Mouse (Mus musculus) forebrain, postnatal 0 days (tissue): ENCODE measurements around the gene Tiparp. TPM values are rescaled to one million over a fixed set of nuclear protein-coding genes. Genes with fewer than 3 reads are reported as not detected.

Experiments used
- ATAC-seq: fragments of 200-750 bp; cut with Nextera tagmentation; 2 replicates; pipeline ENCODE4 v1.8.0; 2017; ENCODE audit warnings: mild to moderate bottlenecking, moderate library complexity
- DNase-seq: peaks from one replicate; pipeline ENCODE4 v3.0.0-alpha.2; 2015
- H3K27ac ChIP-seq: fragments of 300-500 bp; sonication (generic); 2 replicates; pipeline ENCODE4 v1.5.1; 2014; ENCODE audit warnings: low read depth, mild to moderate bottlenecking, antibody characterized with exemption, low read length, moderate library complexity, mixed read lengths
- H3K27me3 ChIP-seq: fragments of 300-500 bp; sonication (generic); 2 replicates; pipeline ENCODE4 v1.6.1; 2014; ENCODE audit warnings: mild to moderate bottlenecking, low read length, mixed read lengths; ENCODE audit not compliant: insufficient read depth
- H3K36me3 ChIP-seq: fragments of 300-500 bp; sonication (generic); 2 replicates; pipeline ENCODE4 v1.6.1; 2014; ENCODE audit warnings: mild to moderate bottlenecking, moderate library complexity; ENCODE audit not compliant: insufficient read depth
- H3K4me1 ChIP-seq: fragments of 300-500 bp; sonication (generic); 2 replicates; pipeline ENCODE4 v1.6.1; 2014; ENCODE audit warnings: antibody characterized with exemption; ENCODE audit not compliant: insufficient read depth
- H3K4me2 ChIP-seq: fragments of 300-500 bp; sonication (generic); 2 replicates; pipeline ENCODE4 v1.6.1; 2014; ENCODE audit warnings: low read depth, mild to moderate bottlenecking, moderate library complexity
- H3K4me3 ChIP-seq: fragments of 300-500 bp; sonication (generic); 2 replicates; pipeline ENCODE4 v1.5.1; 2014; ENCODE audit warnings: low read depth, low read length, mixed read lengths
- H3K9ac ChIP-seq: fragments of 300-500 bp; sonication (generic); 2 replicates; pipeline ENCODE4 v1.6.1; 2014; ENCODE audit warnings: mild to moderate bottlenecking
- H3K9me3 ChIP-seq: fragments of 300-500 bp; sonication (generic); 2 replicates; pipeline ENCODE4 v1.6.1; 2016; ENCODE audit warnings: low read length
- CTCF ChIP-seq: sonication (generic); IDR thresholded peaks from 2 replicates; pipeline ENCODE4 v1.5.1; 2016; ENCODE audit warnings: antibody characterized with exemption, control low read depth, low read depth
- WGBS: fragments of 180-500 bp; shearing (Covaris S2); extraction: QIAGEN DNeasy Blood & Tissue Kit; methylation state at CpG from one replicate; pipeline ENCODE4 v1.1.7; 2014; 5-methylcytosine and 5-hydroxymethylcytosine counted together
- polyA plus RNA-seq: library from polyadenylated mRNA; unstranded; fragments of >200 nt; fragmentation: Nextera tagmentation; extraction: Ambion mirVana; gene quantifications from 2 replicates; pipeline ENCODE4 v1.2.1, GENCODE M21; 2015
- total RNA-seq: library from RNA; depleted of rRNA; stranded (reverse); fragments of >200 nt; gene quantifications from 2 replicates; pipeline ENCODE4 v1.2.3, GENCODE M21; 2014

Tiparp gene
- total and polyA plus RNA-seq, 2 experiments from 2014 or later: 19.9 to 26.8 TPM

DNA sequence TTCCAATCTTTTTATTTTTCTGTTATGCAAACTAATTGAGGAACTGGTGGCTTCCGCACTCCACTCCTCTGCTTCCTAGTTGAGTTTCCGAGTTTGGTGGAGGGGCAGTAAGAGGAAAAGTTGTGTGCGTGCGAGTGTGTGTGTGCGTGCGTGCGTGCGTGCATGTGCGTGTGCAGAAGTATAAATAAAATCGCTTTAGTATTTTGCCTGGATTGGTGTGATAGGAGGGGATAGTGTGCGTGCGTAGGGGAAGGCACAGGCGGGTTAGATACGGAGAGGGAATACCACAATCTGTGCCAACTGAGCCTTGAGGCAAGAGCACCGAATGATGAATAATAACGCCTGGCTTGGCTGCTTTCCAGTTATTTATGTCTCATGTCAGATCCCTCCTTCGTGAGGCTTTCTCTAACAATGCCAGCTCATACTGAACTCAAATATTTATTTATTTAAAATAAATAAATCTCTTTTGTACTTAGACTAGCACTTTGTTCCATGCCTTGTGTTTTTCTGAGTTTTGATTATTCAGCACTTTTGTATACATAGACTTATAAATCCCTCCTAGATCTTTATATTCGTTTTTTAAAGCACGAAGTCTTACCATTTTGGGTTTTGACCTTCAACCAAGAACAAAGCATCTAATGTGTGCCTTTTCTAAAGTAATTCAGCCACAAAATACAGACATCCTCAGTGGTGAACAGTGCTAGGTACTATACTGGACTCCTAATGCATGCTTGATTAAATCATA is 1.4 kb downstream of the Tiparp start:
- H3K9ac ChIP-seq: peak overlapping the region; percentile 98
- ATAC-seq (no peak), DNase-seq (peak; percentile 64)
- H3K4me1 ChIP-seq: peaks cover 11% of the 10 kb centered on the region; the same call in 1 of the 2 replicates
- H3K36me3 ChIP-seq: no peaks in the 10 kb centered on the region
- WGBS: under 1% methylated on average over 19 of the region's 19 CpGs
- no peaks in the 10 kb centered on the region for H3K27me3 ChIP-seq
- H3K9me3 ChIP-seq: no peaks in the 10 kb centered on the region
- TF ChIP-seq CTCF: no peak
- H3K27ac ChIP-seq: no peak overlapping the region; the same call in 1 of the 2 replicates
- peak overlapping the region; percentile 89 for H3K4me3 ChIP-seq
- peak overlapping the region; percentile 82 for H3K4me2 ChIP-seq

DNA sequence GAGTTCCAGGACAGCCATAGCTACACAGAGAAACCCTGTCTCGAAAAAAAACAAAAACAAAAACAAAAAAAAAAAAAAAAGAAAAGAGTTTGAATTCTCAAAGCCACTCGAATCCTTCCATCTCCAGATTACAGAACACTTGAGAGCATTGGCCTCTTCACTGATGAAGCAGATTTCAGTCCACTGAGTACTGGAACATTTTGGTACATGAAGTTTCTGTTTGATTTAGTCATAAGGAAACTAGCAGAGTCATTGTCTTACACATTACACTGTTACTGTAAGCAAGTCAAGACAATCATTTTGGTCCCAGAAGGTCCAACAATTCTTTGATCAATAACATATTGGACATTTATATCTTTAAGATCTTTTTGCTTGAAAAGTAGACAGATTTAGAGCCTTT is 4.8 kb downstream of the Tiparp start:
- Histone ChIP-seq H3K4me2 (no peak overlapping the region), H3K27ac (no peak overlapping the region), H3K9me3 (no peaks in the 10 kb centered on the region), H3K9ac (no peak overlapping the region), H3K4me3 (no peak overlapping the region), H3K27me3 (no peaks in the 10 kb centered on the region), H3K4me1 (peaks cover 11% of the 10 kb centered on the region; the same call in 1 of the 2 replicates), H3K36me3 (no peaks in the 10 kb centered on the region)
- WGBS: 86% methylated on average over 2 of the region's 2 CpGs
- no peak for ATAC-seq
- TF ChIP-seq CTCF: no peak
- no peak for DNase-seq

DNA sequence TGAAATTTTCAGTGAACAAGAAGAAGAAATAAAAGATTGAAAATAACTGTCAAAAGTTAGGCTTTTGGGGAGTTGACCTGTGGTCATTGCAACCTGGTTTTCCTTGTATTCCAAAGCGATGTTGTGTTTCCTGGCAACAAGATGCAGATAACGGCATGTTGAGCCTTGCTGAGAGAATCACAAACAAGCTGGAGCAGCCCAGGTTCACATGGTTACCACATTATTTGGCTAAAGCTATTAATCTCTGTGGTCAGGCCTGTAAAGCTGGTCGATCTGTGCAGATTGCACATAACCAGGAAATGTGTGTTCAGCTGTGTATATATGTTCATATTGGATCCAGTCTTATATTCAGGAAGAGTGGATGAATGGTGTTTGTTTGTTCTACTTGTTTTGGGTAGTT is 5.4 kb downstream of the Tiparp start:
- no peak for DNase-seq
- H3K9me3 ChIP-seq: no peaks in the 10 kb centered on the region
- 0 out of 2 replicates have a peak overlapping the region, but pooled peaks have one; percentile 13 for H3K4me2 ChIP-seq
- ATAC-seq: no peak
- peaks cover 11% of the 10 kb centered on the region; the same call in 1 of the 2 replicates for H3K4me1 ChIP-seq
- 36% methylated on average over 3 of the region's 3 CpGs for WGBS
- H3K36me3 ChIP-seq: no peaks in the 10 kb centered on the region
- TF ChIP-seq CTCF: no peak
- no peak overlapping the region for H3K27ac ChIP-seq
- no peak overlapping the region for H3K4me3 ChIP-seq
- H3K27me3 ChIP-seq: no peaks in the 10 kb centered on the region
- H3K9ac ChIP-seq: no peak overlapping the region

DNA sequence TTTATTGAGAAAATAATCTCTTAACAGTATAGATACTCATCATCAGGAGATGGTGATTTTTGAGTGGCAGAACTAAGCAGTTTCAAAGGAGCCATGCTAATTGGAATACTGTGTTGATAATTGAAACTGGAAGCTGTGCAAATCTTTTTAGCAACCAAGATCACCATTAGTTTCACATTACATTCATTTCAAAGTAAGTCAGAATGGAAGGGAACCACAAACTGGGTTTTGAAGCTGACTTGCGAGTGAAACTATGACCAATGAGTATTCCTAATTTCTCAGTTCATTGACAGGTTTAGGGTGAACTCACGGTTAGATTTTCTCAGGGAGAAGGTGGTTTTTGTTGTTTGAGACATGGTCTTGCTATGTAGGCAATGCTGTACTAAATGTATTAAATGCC is 6.3 kb downstream of the Tiparp start:
- no peak for TF ChIP-seq CTCF
- Histone ChIP-seq H3K9me3 (no peaks in the 10 kb centered on the region), H3K27me3 (no peaks in the 10 kb centered on the region), H3K27ac (no peak overlapping the region), H3K4me2 (no peak overlapping the region), H3K36me3 (no peaks in the 10 kb centered on the region), H3K4me1 (peaks cover 11% of the 10 kb centered on the region; the same call in 1 of the 2 replicates), H3K9ac (no peak overlapping the region), H3K4me3 (no peak overlapping the region)
- DNase-seq (no peak), ATAC-seq (no peak)
- WGBS: 61% methylated on average over 2 of the region's 2 CpGs

DNA sequence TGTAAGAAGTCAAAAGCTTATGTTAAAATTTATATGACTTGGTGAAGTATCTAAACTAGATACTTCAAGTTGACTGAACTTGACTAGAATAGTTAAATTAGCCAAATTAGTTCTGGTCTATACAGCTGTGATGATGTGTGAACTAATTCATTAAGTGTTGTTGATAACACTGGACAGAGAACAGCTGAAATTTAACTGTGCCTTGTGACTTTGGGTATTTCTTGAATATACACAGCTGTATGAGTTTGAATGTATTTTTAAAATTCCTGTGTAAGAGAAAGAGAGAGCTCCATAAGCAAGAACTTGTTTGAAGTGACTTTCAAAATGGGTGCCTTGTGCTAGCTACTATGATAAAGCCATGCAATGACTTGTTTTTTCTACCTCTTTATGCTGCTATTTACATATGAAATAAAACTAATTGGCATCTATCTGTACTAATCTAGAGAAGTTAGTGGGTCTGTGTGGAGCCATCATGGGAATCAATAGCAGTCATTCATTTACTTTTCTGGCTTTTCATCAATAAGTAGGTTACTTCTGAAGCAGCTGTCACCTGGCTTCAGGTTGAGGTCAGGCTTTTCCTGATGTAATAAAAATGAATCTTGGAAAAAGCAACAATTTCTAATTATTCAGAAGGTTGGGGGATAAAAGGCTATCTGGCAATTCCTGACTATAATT is 7.0 kb downstream of the Tiparp start:
- Histone ChIP-seq H3K4me2 (no peak overlapping the region), H3K4me1 (peaks cover 11% of the 10 kb centered on the region; the same call in 1 of the 2 replicates), H3K4me3 (no peak overlapping the region), H3K27ac (no peak overlapping the region), H3K27me3 (no peaks in the 10 kb centered on the region), H3K9ac (no peak overlapping the region), H3K36me3 (no peaks in the 10 kb centered on the region), H3K9me3 (no peaks in the 10 kb centered on the region)
- TF ChIP-seq CTCF: no peak
- no peak for DNase-seq
- no peak for ATAC-seq

DNA sequence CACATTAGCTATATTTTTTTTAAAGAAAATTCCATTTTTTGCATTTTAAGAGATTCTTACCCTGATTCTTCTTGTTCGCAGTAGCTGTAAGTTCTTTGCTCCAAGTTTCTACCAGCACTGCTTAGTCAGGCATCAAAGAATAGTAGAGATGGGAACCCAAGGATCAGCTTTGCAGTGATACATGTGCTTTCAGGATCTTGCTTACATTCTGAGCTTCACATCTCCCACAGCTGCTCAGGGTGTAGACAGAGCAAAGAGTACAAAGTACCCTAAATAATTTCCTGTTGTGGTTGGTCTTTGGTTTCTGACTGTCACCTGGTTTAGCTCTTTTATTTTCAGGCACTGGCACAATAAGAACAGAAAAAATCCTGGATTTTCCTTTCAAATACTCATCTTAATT is 9.1 kb downstream of the Tiparp start:
- H3K36me3 ChIP-seq: no peaks in the 10 kb centered on the region
- no peak overlapping the region for H3K4me2 ChIP-seq
- peaks cover 11% of the 10 kb centered on the region; the same call in 1 of the 2 replicates for H3K4me1 ChIP-seq
- H3K9me3 ChIP-seq: no peaks in the 10 kb centered on the region
- DNase-seq: no peak
- H3K27me3 ChIP-seq: no peaks in the 10 kb centered on the region
- H3K9ac ChIP-seq: no peak overlapping the region
- ATAC-seq: no peak
- H3K4me3 ChIP-seq: no peak overlapping the region
- no peak for TF ChIP-seq CTCF
- 71% methylated on average over 1 of the region's 1 CpGs for WGBS
- no peak overlapping the region for H3K27ac ChIP-seq

DNA sequence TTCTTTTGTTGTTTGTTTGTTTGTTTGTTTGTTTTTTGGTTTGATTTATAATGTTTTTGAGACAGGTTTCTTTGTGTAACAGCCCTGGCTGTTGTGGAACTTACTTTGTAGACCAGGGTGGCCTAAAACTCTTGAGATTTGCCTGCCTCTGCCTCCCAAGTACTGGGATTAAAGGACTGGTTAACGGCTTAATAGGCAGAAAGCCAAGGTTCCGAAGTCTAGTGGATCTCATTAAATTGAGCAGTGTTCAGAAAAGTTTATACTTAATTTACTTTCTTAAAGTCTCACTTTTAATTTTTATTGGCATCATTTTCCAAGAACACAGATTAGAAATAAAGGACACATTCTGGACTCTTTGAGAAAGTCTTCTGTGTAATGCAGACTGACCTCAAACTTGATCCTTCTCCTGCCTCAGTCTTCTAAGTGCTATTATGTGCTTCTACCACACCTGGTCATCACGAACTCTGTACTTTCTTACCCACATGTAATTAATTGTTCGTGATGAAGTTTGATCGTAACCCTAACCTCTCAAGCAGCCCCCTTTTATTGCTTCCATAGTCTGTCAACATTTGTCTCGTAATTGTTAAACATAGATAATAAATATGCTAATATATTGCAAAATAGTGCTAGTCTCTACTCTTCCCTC is 12.8 kb downstream of the Tiparp start:
- WGBS: 89% methylated on average over 6 of the region's 6 CpGs
- no peak for ATAC-seq

More for the DNA sequence above, 12.8 kb downstream of the Tiparp start:
- H3K9ac ChIP-seq: no peak overlapping the region
- DNase-seq: no peak
- no peaks in the 10 kb centered on the region for H3K36me3 ChIP-seq
- no peaks in the 10 kb centered on the region for H3K9me3 ChIP-seq
- no peak overlapping the region for H3K27ac ChIP-seq
- no peaks in the 10 kb centered on the region for H3K4me1 ChIP-seq
- no peak overlapping the region for H3K4me2 ChIP-seq
- no peaks in the 10 kb centered on the region for H3K27me3 ChIP-seq
- no peak overlapping the region for H3K4me3 ChIP-seq
- TF ChIP-seq CTCF: no peak
